Mouse (Mus musculus) heart, postnatal 0 days (tissue): Measurements from ENCODE around the gene Gstz1.
"Not testable (repeated sequence)": the region's sequence is repeated elsewhere in the genome, so short reads cannot be mapped to it uniquely, and the experiment has no call there.

Experiments used
- CTCF ChIP-seq: IDR thresholded peaks from 2 replicates; pipeline ENCODE4 v1.5.1; 2016; ENCODE audit warnings: antibody characterized with exemption, control low read depth, low read depth
- EP300 ChIP-seq: IDR thresholded peaks from 2 replicates; pipeline ENCODE4 v1.6.1; 2016; ENCODE audit warnings: antibody characterized with exemption, low read depth

- not testable (repeated sequence) for TF ChIP-seq CTCF, EP300
Measured at GRCm38 (mm10) chr12:87205789-87206188, 58.8 kb downstream of the Gstz1 start.
